Mouse (Mus musculus) erythroblast, embryonic 14.5 days (primary cell): ENCODE measurements around the gene Dnlz.

Experiments
- GATA1 ChIP-seq: IDR thresholded peaks from 2 replicates; pipeline ENCODE4 v1.6.1; 2012; ENCODE audit warnings: low read length, inconsistent platforms, mixed read lengths
- TAL1 ChIP-seq: IDR thresholded peaks from 3 replicates; pipeline ENCODE4 v1.6.1; 2012; ENCODE audit warnings: low read length, inconsistent platforms, mixed read lengths

DNA sequence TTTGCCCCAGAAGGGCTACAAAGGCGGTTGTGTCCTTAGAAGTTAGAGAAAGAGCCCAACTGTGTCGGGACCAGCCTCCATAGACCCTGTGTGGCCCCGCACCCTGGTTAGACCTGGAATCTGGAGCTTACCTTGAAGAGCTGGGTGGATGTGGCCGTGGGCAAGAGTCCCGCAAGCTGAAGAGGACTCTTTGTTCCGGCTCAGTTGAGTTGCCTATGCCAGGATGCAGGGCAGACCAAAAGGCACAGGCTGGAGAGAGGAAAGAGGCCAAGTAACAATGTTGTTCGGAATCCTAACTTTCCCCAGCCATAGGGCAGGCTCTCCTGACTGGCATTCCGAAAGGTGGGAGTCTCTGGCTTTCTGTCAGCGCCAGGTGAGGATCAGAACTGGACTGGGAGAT lies 32.8 kb downstream of the Dnlz start:
- TF ChIP-seq TAL1 (no peak), GATA1 (no peak)
